Mouse (Mus musculus) layer of hippocampus, adult 11-12 months (tissue): ENCODE results near the gene Lsamp.

Source experiments
- DNase-seq: peaks from one replicate; pipeline ENCODE4 v3.0.0; 2022; ENCODE audit warnings: low spot score

Lsamp gene

DNA sequence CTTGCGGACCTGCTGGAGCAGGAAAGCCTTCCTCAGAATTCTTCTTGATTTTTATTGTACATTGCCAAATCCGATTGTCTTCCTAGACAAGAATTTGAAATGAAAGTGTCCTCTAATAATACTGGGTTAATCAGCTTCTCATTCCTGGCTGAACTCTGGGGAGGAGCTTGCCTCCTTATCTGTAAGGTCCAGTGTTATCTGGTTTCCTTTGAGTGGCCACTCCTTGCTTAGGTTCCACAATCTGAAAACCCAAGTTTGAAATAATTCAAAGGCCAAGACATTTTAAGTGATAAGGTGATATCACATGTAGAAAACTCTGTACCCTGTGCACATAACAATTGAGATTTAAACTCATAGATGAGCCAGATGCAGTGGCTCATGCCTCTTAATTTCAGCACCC lies 975.0 kb downstream of the Lsamp start:
- no peak for DNase-seq

DNA sequence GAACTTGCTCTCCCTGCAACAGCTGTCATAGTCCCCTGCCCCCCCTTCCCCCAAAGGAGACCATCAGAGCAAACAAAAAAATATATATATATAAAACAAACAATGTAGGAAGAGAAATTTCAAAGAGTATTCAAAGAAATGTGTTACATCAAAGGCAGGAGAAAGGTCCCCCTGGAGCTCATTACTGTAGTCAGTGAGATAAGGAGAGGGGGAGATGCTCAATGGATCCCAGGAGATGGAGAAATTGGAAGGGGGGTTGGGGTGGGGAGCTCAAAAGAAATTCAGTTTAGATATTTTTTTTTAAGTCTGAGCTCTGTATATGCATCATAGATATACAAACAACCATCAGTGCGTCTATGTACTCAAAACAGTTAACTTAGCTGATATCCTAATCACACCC lies 976.4 kb downstream of the Lsamp start:
- no peak for DNase-seq

DNA sequence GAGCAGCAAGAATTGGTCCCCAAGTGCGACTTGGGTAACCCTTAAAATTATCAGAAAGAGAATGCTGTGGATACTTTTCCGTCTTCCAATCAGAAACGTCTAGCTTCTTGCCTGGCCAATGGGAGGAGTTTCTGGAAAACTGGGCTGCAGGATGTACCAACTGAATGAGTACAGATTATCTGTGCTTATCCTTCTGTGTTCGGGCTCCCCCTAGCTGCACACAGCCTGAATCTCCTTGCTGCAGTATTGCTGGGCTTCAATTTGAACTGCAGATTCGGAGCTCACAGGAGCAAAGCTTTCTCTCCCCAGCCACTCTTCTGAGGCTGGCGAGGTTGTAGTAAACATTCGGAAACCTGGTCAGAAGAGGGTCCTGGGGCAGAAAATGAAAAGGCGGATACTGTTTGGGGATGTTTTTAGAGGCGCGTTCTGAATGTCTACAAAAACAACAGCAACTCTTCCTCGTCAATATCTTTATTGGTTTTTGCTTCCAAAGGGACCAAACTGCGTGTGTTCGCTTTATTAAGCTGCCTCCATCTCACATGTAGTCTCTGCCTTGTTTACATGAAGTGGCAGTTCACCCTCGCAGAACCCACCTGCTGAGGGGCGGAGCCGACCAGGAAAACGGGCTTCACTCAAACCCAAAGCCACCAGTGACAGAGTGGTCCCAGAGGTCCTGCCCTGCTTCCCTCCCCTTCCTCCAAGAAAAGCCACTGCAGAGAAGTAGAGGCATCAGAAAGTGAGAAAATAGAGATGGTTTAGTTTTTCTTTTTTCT lies 984.1 kb downstream of the Lsamp start:
- peak; percentile 93 for DNase-seq

DNA sequence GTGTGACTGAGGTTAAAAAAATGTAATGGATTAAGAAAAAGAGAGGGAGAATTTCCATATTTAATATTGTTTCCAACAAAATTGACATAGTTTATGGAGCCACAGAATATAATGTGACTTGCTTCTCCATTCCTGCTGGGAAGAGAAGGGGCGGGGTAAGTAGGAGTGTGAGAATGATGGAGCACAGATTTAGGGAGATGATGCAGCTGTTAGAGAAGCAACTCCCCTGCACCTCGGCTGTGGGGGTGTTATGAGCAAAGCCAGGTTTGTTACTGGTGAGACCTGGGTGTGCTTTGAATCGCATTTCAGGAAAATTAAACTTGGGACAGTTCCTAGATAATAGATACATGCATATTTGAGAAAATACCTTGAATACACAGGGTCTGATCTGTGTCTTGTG lies 987.2 kb downstream of the Lsamp start:
- no peak for DNase-seq

DNA sequence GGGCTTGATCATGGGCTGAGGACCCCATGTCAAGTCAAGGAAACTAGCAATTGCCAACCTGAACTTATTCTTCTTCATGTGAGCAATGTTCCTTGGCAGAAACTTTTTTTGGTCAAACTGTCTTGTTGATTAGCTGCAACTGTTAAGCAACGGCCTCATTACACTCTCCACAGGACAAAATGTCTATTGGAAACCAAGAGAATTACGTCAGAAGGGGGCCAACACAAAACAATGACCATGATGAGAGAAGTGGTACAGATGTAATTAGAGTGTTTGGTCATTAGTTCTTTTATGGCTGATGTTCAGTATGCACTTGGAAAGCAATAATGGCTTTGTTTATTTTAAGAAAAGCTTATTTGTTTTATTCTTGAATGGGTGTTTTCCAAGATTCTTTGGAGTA lies 989.9 kb downstream of the Lsamp start:
- DNase-seq, result no peak

DNA sequence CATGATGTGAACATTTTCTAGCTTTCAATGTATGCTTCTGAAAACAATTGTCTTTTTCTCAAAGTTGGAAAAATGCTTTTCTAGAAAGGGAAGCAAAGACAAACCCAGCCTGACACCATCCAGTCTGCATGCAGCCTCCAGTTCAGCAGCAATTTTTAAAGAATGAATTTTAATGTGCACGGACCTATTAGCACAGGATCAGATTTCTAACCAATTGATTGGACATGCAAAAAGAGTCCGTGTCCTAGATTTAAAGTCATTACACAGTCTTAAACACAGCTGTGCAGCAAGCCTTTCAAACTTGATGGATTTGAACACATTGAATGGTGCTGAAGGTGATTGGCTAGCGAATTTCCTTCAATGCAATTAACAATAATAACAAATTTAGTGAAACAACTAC lies 998.9 kb downstream of the Lsamp start:
- DNase-seq, result no peak

DNA sequence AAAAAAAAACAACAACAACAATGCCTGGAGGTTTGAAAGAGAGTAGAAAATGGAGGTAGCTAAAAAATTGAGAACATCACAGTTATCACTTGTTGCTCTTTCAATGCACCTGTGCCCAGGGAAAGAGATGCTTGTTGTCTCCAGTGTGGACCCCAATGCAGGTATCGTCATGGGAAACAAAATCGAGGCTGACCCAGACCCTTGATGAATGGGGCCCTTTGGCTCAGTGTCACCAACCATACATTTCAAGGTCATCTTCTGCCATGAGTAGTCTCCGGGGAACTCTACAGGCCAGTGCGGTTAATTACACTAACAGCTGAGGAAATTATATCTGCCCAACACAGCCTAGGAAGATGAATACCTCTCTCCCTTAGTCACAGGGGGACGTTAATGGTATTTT lies 1023.4 kb downstream of the Lsamp start:
- no peak for DNase-seq

DNA sequence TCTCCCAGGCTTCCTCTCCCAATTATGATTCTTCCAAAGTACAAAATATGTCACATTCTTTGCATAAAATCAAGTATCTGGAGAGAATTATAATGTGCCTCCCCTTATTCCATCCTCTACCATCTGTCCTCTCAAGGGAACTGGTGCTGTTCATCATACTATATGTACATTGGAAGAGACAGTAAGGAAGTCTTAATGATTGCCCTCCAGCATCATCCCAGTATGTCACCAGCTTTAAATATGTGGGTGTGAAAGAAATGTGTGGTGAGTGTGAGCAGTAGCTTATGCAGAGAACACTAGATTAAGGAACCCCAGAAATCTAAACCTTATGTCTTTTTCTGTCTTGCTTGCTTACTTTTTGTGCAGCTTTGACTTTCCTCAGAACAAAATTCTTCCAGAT lies 1050.6 kb downstream of the Lsamp start:
- DNase-seq, result no peak

DNA sequence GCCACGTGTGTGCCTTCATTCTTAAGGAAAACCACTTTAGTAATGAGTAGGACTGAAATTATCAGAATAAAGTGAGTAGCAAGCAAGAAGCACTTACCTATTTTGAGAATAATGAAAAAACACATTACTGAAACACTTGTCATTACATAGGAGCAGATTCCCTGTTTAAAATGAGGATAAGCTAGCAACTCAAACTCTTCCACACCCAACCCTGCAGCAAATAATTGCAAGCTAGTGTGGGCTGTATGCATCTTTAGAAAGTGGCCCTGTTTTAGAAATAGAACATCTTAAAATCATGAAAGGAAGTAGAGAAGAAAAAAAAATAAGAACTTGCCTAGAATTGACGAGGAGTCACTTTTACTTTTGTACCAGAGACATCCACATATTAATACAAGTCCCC lies 1057.5 kb downstream of the Lsamp start:
- DNase-seq, result no peak

DNA sequence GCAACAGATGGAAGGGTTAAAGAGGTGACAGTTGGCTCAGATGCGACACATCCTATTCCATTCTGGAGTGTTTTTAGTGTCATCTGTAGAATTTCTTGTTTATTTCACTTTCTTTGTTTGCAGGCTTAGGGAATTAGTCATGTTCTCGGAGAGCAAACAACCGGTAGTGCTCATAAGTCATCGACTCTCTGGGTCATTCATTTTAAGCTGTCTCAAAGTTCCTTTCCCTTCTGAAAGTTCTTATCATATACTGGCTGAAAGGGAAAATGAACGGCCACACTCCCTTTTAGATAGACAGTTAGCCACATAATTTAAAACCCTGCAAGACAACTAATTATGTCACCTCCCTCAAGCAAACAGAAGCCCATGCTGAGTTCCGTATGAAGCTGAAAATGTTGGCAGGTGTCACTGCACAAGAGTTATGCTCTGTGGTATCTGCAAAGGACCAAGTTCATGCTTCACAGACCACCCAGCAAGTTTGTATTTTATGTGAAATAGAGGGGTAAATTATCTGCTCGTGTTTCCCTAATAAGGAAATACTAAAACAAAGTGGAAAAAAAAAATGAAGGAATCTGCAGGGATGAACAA lies 1079.2 kb downstream of the Lsamp start:
- DNase-seq, result no peak

DNA sequence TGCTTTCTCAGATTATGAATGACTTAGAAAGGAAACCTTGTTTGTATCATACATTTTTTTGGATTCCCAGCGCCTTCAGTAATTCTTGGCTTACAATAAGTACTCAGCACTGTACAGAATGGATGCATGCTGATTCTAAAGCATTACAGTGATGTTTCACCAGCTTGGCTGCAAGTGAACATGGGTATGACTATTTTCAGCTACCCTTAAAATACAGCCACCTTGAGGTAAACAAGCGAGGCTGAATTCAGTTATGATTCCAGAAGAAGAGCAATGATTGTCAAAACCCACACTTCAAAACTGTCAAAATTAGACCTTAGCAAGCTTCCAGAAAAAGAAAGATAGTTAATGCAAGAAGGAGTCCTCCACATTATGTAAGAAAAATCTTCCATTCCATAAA lies 1089.3 kb downstream of the Lsamp start:
- no peak for DNase-seq

DNA sequence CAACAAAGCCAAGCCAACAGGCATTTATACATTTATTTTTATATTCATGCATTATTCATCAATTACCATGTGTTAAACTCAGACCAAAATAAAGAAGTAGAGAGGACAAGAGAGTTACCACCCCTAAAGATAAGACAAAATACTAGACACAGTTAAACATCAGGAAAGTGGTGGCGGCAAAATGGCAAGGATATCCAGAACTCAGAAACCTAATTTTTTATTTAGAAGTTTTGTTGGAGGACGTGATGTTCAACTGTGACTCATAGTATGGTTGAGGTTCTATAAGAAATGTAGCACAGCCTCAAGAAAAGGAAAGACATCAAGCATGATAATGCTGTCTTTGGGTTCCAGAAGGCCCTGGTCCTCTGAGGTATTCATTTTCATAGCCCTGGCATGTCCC lies 1104.5 kb downstream of the Lsamp start:
- no peak for DNase-seq

DNA sequence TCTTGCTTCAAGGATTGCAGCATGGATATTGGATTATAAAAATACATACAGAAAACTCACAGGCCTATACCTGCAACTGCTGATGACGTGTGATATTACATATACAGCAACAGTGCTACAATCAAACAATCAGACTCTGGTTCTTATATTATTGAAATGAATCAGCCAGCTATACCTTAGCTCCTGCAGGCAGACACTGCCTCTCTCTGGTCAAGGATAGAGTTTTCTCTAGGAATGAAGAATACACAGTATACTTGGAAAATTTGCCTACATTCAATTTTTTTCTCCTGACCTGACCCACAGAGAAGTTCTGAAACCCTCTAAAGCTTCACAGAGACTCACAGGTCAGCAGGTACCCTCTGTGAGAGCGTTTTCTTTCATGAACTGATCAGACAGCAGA lies 1105.9 kb downstream of the Lsamp start:
- no peak for DNase-seq

DNA sequence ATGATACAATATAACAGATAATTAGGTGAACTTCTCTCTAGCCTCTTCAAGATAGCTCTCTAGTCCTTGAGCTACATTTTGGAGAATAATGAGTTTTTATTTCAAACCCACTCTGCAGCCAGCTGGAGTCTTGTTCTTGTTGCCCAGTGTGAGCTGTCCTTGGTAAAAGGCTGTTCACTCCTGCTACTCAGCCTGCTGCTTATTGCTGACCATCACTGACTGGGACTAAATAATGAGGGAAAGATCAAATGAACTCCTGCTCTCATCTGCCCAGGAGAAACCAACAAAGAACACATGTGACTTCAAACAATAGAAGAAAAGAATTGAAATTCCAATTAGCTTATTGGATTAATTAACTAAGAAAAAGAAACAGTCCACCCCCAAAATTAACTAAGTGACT lies 1107.1 kb downstream of the Lsamp start:
- no peak for DNase-seq

DNA sequence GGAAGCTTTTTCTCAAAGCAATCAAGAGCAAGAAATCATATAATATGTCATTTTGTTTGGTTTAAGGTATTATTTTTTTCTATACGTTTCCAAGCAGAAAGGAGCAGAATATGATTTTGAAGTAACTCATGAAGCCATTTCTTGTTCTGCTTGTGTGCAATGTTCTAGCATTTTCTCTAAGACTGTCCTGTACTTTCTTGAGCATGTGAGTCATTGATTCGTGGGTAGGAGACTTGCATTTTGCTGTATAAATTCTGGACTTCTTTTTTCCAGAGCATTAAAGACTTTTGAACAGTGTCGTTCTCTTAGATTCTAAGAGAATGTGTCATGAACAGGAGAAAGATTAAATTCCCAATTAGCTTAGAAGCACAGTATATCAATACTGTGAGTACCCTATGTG lies 1118.6 kb downstream of the Lsamp start:
- no peak for DNase-seq

DNA sequence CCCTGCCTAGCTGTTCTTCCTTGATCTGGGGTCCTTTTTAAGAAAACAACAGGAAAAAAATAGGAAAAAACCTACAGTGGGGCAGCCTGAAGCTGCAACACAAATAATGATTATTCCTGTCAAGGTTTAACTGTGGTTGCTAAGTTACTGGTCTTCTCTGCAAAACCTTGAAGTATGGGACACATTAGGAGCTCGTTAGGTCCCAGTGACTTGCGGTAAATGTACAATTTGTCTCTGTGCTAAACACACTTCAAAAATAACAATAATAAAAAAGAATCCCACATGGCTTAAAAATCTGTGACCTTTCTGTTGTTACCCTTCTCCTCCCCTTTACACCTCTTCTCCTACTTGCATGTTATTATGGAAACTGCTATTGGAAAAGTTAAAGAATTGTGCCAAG lies 1140.2 kb downstream of the Lsamp start:
- DNase-seq, result no peak

DNA sequence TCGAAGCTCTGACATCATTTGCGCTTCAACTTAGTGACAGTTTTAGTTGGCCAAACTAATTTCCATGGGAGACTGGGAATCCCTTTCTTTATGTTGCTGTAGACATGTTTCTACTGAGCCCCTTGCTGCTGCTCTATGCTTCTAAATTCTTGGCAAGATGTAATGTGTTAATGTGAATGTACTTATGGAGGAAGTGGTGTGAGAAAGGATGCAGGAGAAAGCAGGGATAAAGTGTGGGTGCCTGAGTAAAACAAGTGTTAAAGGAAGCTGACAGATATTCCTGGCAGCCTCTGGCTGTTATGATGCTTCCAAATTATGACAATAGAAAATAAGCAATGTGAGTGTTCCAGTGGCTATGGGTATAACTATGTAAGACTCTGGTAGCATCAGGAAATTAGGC lies 1140.9 kb downstream of the Lsamp start:
- no peak for DNase-seq

DNA sequence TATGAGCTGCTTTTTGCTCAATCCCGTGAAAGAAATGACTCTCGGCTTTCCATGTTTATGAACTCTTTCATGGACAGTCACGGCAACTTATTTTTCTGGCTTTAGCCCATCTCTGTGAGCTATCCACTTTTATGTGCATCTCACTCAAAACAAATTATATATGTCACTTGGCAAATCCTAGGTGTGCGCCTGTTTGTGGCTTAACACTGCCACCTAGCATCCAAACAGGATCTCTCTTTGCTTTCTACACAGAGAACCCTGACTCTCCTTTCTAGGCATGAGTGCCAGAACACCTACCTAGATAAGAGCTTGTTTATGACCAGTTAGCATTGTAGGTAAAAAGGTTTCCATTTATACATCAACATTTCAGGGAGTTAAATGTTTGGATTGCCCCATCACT lies 1146.9 kb downstream of the Lsamp start:
- peak; percentile 31 for DNase-seq

DNA sequence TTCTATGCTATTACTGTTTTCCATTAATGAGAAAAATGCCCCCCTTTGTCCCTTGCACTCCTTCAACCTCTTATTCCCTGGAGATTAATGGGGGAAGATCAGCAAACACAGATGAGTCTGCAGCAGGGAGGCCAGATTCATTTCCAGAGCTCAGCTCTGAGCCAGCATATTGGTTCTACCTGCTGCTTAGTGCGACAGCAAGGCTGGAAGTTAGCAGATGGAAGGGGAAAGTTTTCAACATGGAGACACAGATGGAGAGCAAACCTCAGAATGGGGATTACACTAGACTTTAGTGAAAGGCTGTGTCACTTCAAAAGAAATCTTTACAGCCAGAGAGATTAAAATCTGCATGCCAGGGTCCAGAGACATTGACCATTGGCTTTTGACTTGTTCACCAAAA lies 1188.7 kb downstream of the Lsamp start:
- DNase-seq, result peak; percentile 50

DNA sequence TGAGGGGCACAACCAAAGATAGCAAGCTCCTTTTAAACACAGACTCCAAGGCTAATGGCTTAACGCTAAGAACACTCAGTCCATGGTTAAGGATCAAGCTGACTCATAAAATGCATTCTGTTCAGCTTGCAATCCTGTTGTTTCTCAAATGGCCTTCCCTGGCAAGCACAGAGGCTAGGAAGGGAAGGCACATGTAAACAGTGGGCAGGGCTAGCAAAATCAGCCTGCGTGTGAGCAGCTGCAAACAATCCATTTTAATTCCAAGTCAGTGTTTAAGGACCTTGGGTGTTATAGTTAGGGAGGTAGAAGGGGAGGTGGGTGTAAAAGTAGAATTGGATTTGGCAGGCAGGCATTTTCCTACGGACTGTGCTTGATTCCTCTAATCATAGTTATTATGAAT lies 1195.4 kb downstream of the Lsamp start:
- peak; percentile 24 for DNase-seq

DNA sequence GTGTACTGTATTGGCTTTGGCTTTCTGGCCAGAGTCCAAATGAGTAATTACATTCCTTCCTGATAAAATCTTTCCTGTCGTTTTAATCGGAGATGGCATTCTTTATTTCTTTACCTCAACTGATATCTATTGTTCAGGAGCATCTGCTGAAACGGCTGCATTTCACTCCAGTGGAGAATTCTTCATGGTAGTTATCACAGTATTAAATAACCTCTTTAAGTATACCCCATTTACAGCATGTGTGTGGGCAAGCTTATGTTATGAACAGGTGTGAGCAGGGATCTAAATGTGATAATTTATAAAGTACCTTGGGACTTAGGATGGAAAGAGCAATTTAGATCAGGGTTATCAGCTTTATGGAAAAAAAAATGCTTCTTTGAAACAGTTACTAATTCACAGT lies 1196.7 kb downstream of the Lsamp start:
- DNase-seq, result no peak

DNA sequence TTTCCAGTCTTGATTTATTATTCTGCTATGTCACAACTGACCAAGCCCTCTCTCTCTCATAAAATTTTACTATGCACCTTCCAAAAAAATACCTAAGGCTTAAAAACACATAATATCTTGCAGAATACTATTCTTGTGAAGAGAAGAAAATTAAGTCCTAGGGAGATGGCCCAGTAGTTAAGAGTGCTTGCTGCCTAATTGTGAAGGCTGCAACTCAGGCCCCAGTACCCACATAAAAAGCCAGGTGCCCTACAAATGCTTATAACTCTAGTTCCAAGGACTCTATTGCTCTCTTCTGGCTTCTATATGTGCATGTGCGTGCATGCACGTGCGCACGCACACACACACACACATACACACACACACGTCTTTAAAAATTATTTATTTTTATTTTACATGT lies 1225.9 kb downstream of the Lsamp start:
- no peak for DNase-seq

DNA sequence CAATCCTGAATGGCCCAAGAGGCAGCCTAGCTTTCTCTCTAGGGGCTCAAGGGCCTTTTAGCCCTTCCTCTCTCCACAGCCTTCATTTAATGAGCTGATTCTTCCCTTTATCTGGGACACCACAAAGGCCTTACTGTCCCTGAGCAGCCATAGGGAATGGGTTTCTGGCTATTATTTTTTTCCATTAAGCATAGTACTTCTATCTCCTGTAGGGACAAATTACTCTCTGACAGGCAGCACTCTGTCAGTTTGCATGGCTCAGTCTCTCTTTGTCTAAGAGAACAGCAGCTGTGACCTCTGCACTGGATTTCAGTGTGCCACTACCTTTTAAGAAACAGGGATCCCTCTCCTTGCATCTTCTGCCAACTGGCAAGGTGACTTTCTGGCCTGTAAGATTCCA lies 1251.7 kb downstream of the Lsamp start:
- DNase-seq, result no peak

DNA sequence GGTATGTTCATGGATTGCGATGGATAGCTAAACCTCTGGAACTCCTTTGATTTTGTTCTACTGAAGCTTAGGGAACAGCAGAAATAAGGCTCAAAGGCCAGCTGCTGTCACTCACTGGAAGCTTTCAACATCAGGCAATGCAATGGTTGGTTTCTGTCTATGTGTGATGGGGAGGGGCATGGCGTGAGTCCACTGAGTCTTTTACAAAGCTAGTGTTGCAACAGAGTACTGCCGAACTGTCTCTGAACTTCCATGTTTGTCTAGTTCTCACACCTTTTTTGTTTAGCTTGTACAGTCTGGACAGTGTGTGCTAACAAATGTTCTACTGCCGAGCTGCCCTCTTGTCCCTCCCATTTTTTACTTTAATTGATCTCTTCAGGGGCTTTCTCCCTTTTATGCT lies 1258.7 kb downstream of the Lsamp start:
- DNase-seq, result no peak
